Mouse (Mus musculus) kidney, embryonic 16.5 days (tissue): Measurements from ENCODE around the gene Ccdc33. TPM values are rescaled to one million over a fixed set of nuclear protein-coding genes. Genes with fewer than 3 reads are reported as not detected.

Source experiments
- ATAC-seq: fragments of 200-750 bp; cut with Nextera tagmentation; 2 replicates; pipeline ENCODE4 v1.8.0; 2017; ENCODE audit warnings: moderate TSS enrichment; ENCODE audit not compliant: low FRiP score, low TSS enrichment
- H3K27ac ChIP-seq: fragments of 300-500 bp; sonication (generic); 2 replicates; pipeline ENCODE4 v1.5.1; 2014; ENCODE audit warnings: low read length
- H3K27me3 ChIP-seq: fragments of 300-500 bp; sonication (generic); 2 replicates; pipeline ENCODE4 v1.6.1; 2014; ENCODE audit warnings: low read length, control low read depth, mixed read lengths; ENCODE audit not compliant: insufficient read depth
- H3K36me3 ChIP-seq: fragments of 300-500 bp; sonication (generic); 2 replicates; pipeline ENCODE4 v1.6.1; 2014; ENCODE audit warnings: low read length, control low read depth, mixed read lengths; ENCODE audit not compliant: insufficient read depth
- H3K4me1 ChIP-seq: fragments of 300-500 bp; sonication (generic); 2 replicates; pipeline ENCODE4 v1.6.1; 2014; ENCODE audit warnings: low read length, control low read depth, mixed read lengths; ENCODE audit not compliant: insufficient read depth
- H3K4me2 ChIP-seq: fragments of 300-500 bp; sonication (generic); replicated peaks from 2 replicates; pipeline ENCODE4 v1.6.1; 2014; ENCODE audit warnings: low read depth, low read length
- H3K4me3 ChIP-seq: fragments of 300-500 bp; sonication (generic); 2 replicates; pipeline ENCODE4 v1.5.1; 2014; ENCODE audit warnings: mild to moderate bottlenecking, low read length
- H3K9ac ChIP-seq: fragments of 300-500 bp; sonication (generic); replicated peaks from 2 replicates; pipeline ENCODE4 v1.6.1; 2014; ENCODE audit warnings: low read length
- H3K9me3 ChIP-seq: fragments of 300-500 bp; sonication (generic); 2 replicates; pipeline ENCODE4 v1.6.1; 2016; ENCODE audit warnings: low read length, control low read depth
- WGBS: fragments of 180-500 bp; shearing (Covaris S2); extraction: QIAGEN DNeasy Blood & Tissue Kit; methylation state at CpG from one replicate; pipeline ENCODE4 v1.1.7; 2014; 5-methylcytosine and 5-hydroxymethylcytosine counted together
- polyA plus RNA-seq: library from polyadenylated mRNA; unstranded; fragments of >200 nt; fragmentation: Nextera tagmentation; extraction: Ambion mirVana; gene quantifications from 2 replicates; pipeline ENCODE4 v1.2.1, GENCODE M21; 2015

The Ccdc33 gene
- polyA plus RNA-seq, 1 experiment from 2014 or later: 0.21 TPM

- Histone ChIP-seq H3K27ac (no peak overlapping the region), H3K36me3 (no peaks in the 10 kb centered on the region), H3K9me3 (no peaks in the 10 kb centered on the region), H3K9ac (no peak overlapping the region), H3K27me3 (peaks cover 3% of the 10 kb centered on the region; the same call in 1 of the 2 replicates), H3K4me1 (peaks cover 8% of the 10 kb centered on the region), H3K4me2 (no peak overlapping the region), H3K4me3 (no peak overlapping the region)
- WGBS: 42% methylated on average over 1 of the region's 1 CpGs
- ATAC-seq: no peak
These were observed 58.7 kb downstream of the Ccdc33 start for GRCm38 (mm10) chr9:58059920-58060319.

GRCm38 (mm10) chr9:58055666-58056065 lies 63.0 kb downstream of the Ccdc33 start:
- H3K9me3 ChIP-seq: no peaks in the 10 kb centered on the region
- H3K4me2 ChIP-seq: no peak overlapping the region
- 57% methylated on average over 5 of the region's 5 CpGs for WGBS
- peaks cover 16% of the 10 kb centered on the region for H3K4me1 ChIP-seq
- H3K9ac ChIP-seq: no peak overlapping the region
- H3K27ac ChIP-seq: no peak overlapping the region
- H3K27me3 ChIP-seq: peaks cover under 1% of the 10 kb centered on the region; the same call in 1 of the 2 replicates
- no peak overlapping the region for H3K4me3 ChIP-seq
- no peaks in the 10 kb centered on the region for H3K36me3 ChIP-seq
- ATAC-seq: 0 out of 2 replicates have a peak, but pooled peaks have one; percentile 29

GRCm38 (mm10) chr9:58054032-58054431 lies 64.6 kb downstream of the Ccdc33 start:
- no peaks in the 10 kb centered on the region; the same call in 1 of the 2 replicates for H3K27me3 ChIP-seq
- H3K9ac ChIP-seq: no peak overlapping the region
- no peak overlapping the region for H3K4me3 ChIP-seq
- H3K4me1 ChIP-seq: peaks cover 16% of the 10 kb centered on the region
- H3K9me3 ChIP-seq: no peaks in the 10 kb centered on the region
- no peak for ATAC-seq
- no peaks in the 10 kb centered on the region for H3K36me3 ChIP-seq
- no peak overlapping the region for H3K4me2 ChIP-seq
- H3K27ac ChIP-seq: 0 out of 2 replicates have a peak overlapping the region, but pooled peaks have one; percentile 51
- 95% methylated on average over 1 of the region's 1 CpGs for WGBS

GRCm38 (mm10) chr9:58053544-58053943 lies 65.1 kb downstream of the Ccdc33 start:
- H3K36me3 ChIP-seq: no peaks in the 10 kb centered on the region
- ATAC-seq: no peak; the same call in 1 of the 2 replicates
- H3K9ac ChIP-seq: no peak overlapping the region
- H3K4me3 ChIP-seq: no peak overlapping the region
- no peaks in the 10 kb centered on the region; the same call in 1 of the 2 replicates for H3K27me3 ChIP-seq
- H3K4me2 ChIP-seq: no peak overlapping the region
- no peaks in the 10 kb centered on the region for H3K9me3 ChIP-seq
- peaks cover 16% of the 10 kb centered on the region for H3K4me1 ChIP-seq
- peak overlapping the region; percentile 51; the same call in 1 of the 2 replicates for H3K27ac ChIP-seq
- 45% methylated on average over 3 of the region's 3 CpGs for WGBS

DNA sequence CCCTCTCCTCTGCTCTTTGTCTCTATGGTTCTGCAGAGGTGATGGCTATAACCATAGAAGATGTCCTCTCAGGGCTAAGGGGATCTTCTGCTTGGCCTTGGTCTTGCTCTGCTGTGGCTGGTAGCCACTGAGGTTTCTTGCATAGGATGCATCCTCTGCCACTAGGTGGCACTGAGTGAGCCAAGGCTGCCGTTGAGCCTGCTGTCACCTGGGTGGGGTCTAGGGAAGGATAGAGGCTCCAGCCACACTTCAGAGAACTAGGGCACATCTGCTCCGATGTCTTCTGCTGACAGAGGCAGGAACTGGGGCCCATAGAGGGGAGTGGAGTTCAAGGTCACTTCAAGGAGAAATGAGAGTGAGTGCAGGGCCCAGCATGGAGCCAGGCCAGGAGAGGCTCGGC lies 65.5 kb downstream of the Ccdc33 start:
- Histone ChIP-seq H3K27ac (no peak overlapping the region), H3K9ac (no peak overlapping the region), H3K27me3 (no peaks in the 10 kb centered on the region; the same call in 1 of the 2 replicates), H3K9me3 (no peaks in the 10 kb centered on the region), H3K4me2 (no peak overlapping the region), H3K4me1 (peaks cover 16% of the 10 kb centered on the region), H3K4me3 (no peak overlapping the region), H3K36me3 (no peaks in the 10 kb centered on the region)
- ATAC-seq: peak; percentile 49
- WGBS: 15% methylated on average over 3 of the region's 3 CpGs

GRCm38 (mm10) chr9:58051937-58052336 lies 66.7 kb downstream of the Ccdc33 start:
- H3K4me2 ChIP-seq: no peak overlapping the region
- no peak overlapping the region for H3K4me3 ChIP-seq
- ATAC-seq: no peak
- H3K4me1 ChIP-seq: peaks cover 16% of the 10 kb centered on the region
- H3K27ac ChIP-seq: no peak overlapping the region
- H3K27me3 ChIP-seq: no peaks in the 10 kb centered on the region; the same call in 1 of the 2 replicates
- no peaks in the 10 kb centered on the region for H3K9me3 ChIP-seq
- no peak overlapping the region for H3K9ac ChIP-seq
- WGBS: 36% methylated on average over 5 of the region's 5 CpGs
- H3K36me3 ChIP-seq: no peaks in the 10 kb centered on the region

DNA sequence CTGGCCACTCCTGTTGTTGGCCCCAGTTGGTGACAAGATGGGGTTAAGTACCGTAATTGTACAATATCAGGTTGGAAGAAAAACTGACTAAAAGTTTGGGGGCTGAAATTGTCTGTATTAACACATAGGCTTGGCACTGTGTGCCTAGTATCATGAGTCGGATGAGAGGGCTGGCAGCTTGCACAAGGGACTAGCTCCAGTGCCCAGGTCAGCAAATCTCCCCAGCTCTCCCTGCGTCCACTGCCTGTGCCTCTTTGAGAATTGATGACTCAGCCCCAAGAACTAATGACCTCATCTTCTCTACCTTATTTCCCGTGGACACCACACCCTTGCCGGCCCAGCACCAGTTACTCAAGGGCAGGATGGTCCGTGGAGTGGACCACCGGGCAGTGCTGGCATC lies 68.8 kb downstream of the Ccdc33 start:
- Histone ChIP-seq H3K4me2 (no peak overlapping the region), H3K4me3 (no peak overlapping the region), H3K4me1 (peaks cover 12% of the 10 kb centered on the region; the same call in 1 of the 2 replicates), H3K36me3 (no peaks in the 10 kb centered on the region), H3K9me3 (no peaks in the 10 kb centered on the region), H3K27me3 (no peaks in the 10 kb centered on the region; the same call in 1 of the 2 replicates), H3K9ac (no peak overlapping the region), H3K27ac (no peak overlapping the region)
- ATAC-seq: no peak
- 65% methylated on average over 7 of the region's 7 CpGs for WGBS

DNA sequence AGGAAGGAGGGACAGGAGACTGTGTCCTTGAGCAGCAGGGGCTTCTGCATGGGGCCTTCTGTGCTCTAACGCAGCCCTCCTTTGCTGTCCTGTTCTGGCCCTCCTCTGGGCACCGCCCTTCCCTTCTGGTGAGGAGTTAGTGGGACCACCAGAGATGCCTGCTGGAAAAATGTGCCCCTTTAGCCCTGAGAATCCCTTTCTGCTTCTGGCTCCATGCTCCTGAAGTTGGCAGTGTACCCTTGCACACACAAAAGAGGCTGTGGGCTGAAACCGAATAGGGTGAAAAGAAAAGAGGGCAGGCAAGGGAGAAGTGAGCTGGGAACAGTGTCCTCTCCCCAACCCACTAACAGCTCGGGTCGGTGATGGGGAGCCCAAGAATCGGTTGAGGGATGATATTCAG lies 69.4 kb downstream of the Ccdc33 start:
- no peak overlapping the region for H3K9ac ChIP-seq
- peaks cover 12% of the 10 kb centered on the region; the same call in 1 of the 2 replicates for H3K4me1 ChIP-seq
- H3K9me3 ChIP-seq: no peaks in the 10 kb centered on the region
- H3K36me3 ChIP-seq: no peaks in the 10 kb centered on the region
- no peak overlapping the region for H3K4me2 ChIP-seq
- no peak overlapping the region for H3K27ac ChIP-seq
- no peaks in the 10 kb centered on the region; the same call in 1 of the 2 replicates for H3K27me3 ChIP-seq
- no peak for ATAC-seq
- 61% methylated on average over 6 of the region's 6 CpGs for WGBS
- H3K4me3 ChIP-seq: no peak overlapping the region

DNA sequence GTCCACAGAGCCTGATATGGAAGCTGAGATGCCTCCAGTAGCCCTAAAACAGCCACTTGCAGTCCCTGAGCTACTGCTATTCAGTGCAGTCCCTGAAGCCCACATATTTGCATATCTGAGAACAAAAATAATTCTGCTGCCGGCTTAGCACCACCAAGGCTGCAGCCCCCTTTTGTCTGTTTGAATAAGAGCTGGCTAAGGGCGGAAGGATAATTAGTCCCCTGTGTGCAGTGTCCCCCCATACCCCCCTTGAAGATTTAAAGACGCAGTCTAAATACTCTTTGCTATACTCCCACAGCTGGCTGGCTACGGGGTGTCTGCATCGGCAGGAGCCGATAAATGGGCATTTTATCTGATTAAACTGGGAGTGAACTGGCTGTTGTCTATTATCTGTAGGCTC lies 70.0 kb downstream of the Ccdc33 start:
- no peak overlapping the region for H3K4me3 ChIP-seq
- no peak overlapping the region for H3K4me2 ChIP-seq
- WGBS: 14% methylated on average over 6 of the region's 6 CpGs
- no peak overlapping the region for H3K27ac ChIP-seq
- no peaks in the 10 kb centered on the region for H3K36me3 ChIP-seq
- H3K27me3 ChIP-seq: no peaks in the 10 kb centered on the region; the same call in 1 of the 2 replicates
- peaks cover 6% of the 10 kb centered on the region; the same call in 1 of the 2 replicates for H3K4me1 ChIP-seq
- no peak overlapping the region for H3K9ac ChIP-seq
- ATAC-seq: no peak
- no peaks in the 10 kb centered on the region for H3K9me3 ChIP-seq

DNA sequence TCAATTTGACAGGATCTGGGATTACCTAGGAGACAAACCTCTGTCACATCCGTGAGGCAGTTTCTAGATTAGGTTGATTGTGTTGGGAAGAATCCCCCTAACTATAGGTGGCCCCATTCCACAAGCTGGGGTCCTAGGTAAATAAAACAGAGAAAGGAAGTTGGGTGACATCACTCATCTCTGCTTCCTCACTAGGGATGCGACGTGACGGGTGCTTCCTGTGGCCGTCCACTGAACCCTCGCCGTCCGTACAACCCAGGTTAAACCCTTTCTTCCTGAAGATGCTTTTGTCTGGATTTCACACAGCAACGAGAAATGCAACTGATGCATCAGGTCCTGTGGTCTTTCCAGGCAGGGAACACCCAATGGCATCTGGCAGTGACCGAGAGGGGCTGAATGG lies 71.6 kb downstream of the Ccdc33 start:
- 62% methylated on average over 10 of the region's 10 CpGs for WGBS

More for the DNA sequence above, 71.6 kb downstream of the Ccdc33 start:
- no peak for ATAC-seq
- no peak overlapping the region for H3K9ac ChIP-seq
- H3K36me3 ChIP-seq: no peaks in the 10 kb centered on the region
- no peaks in the 10 kb centered on the region for H3K9me3 ChIP-seq
- peaks cover 10% of the 10 kb centered on the region; the same call in 1 of the 2 replicates for H3K4me1 ChIP-seq
- H3K27me3 ChIP-seq: no peaks in the 10 kb centered on the region; the same call in 1 of the 2 replicates
- no peak overlapping the region for H3K27ac ChIP-seq
- no peak overlapping the region for H3K4me3 ChIP-seq
- no peak overlapping the region for H3K4me2 ChIP-seq
